Mouse (Mus musculus) kidney, embryonic 14.5 days (tissue): ENCODE results near the gene Cwc27. TPM values are rescaled to one million over a fixed set of nuclear protein-coding genes. Genes with fewer than 3 reads are reported as not detected.

ENCODE experiments used
- ATAC-seq: fragments of 200-750 bp; cut with Nextera tagmentation; 2 replicates; pipeline ENCODE4 v1.8.0; 2017; ENCODE audit warnings: moderate number of reproducible peaks, mild to moderate bottlenecking, moderate TSS enrichment, moderate library complexity; ENCODE audit not compliant: low FRiP score, low TSS enrichment
- H3K27ac ChIP-seq: fragments of 300-500 bp; sonication (generic); 2 replicates; pipeline ENCODE4 v1.5.1; 2014; ENCODE audit warnings: low read depth, mild to moderate bottlenecking, low read length, moderate library complexity, mixed read lengths
- H3K27me3 ChIP-seq: fragments of 300-500 bp; sonication (generic); 2 replicates; pipeline ENCODE4 v1.6.1; 2014; ENCODE audit warnings: mild to moderate bottlenecking, low read length; ENCODE audit not compliant: control insufficient read depth, insufficient read depth
- H3K36me3 ChIP-seq: fragments of 300-500 bp; sonication (generic); 2 replicates; pipeline ENCODE4 v1.6.1; 2014; ENCODE audit warnings: low read length, mixed read lengths; ENCODE audit not compliant: control insufficient read depth, insufficient read depth
- H3K4me1 ChIP-seq: fragments of 300-500 bp; sonication (generic); 2 replicates; pipeline ENCODE4 v1.6.1; 2014; ENCODE audit warnings: low read length, mixed read lengths; ENCODE audit not compliant: control insufficient read depth, insufficient read depth
- H3K4me2 ChIP-seq: fragments of 300-500 bp; sonication (generic); replicated peaks from 2 replicates; pipeline ENCODE4 v1.6.1; 2014; ENCODE audit warnings: low read depth, mild to moderate bottlenecking, low read length
- H3K4me3 ChIP-seq: fragments of 300-500 bp; sonication (generic); 2 replicates; pipeline ENCODE4 v1.5.1; 2014; ENCODE audit warnings: mild to moderate bottlenecking, low read length
- H3K9ac ChIP-seq: fragments of 300-500 bp; sonication (generic); 2 replicates; pipeline ENCODE4 v1.6.1; 2014; ENCODE audit warnings: low read depth, mild to moderate bottlenecking, low read length, moderate library complexity
- H3K9me3 ChIP-seq: fragments of 300-500 bp; sonication (generic); 2 replicates; pipeline ENCODE4 v1.6.1; 2016; ENCODE audit warnings: low read length; ENCODE audit not compliant: control insufficient read depth
- WGBS: fragments of 180-500 bp; shearing (Covaris S2); extraction: QIAGEN DNeasy Blood & Tissue Kit; methylation state at CpG from one replicate; pipeline ENCODE4 v1.1.7; 2014; 5-methylcytosine and 5-hydroxymethylcytosine counted together
- polyA plus RNA-seq: library from polyadenylated mRNA; unstranded; fragments of >200 nt; fragmentation: Nextera tagmentation; extraction: Ambion mirVana; gene quantifications from 2 replicates; pipeline ENCODE4 v1.2.1, GENCODE M21; 2014

The Cwc27 gene
- polyA plus RNA-seq, 1 experiment from 2014 or later, result 37.2 TPM

DNA sequence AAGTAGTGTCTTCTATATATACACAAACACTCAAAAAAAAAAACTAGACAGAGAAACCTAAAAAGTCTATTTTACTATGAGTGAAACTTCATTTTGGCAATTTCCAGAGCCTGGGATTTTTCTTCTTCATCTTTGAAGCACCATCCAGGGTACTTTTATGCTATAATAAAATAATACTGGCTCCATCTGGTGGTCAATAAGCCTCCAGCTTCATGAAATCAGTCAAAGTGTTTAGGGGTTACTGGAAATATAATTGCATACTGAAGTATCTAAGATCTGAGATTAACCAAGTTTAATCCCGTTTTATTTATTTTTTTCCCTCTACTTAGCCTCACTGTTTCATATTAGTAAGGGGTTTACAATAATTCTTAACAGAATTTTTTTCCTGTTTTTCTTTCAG, 135.7 kb downstream of the Cwc27 start:
- H3K9ac ChIP-seq, result no peak overlapping the region
- WGBS, result 73% methylated on average over 1 of the region's 1 CpGs

DNA sequence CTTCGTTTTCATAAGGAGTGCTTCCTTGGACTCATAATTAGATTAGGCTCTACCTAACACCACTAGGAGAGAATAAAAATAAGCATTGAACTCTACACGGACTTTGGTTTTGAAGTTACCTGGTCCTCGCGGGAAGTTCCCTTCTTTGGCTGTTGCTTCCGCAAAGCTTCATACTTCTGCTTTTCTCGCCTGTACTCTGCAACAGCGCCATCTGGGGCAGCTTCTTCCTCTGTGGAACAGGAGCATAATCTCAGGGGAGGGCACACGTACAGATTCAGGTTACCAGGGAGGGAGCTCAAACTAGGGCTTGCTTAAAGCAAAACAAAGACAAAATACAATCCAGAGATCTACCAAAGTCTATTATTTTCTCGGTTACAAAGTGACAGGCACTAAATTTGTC, 155.8 kb downstream of the Cwc27 start:
- ATAC-seq, result no peak
- no peak overlapping the region for H3K4me2 ChIP-seq
- H3K36me3 ChIP-seq, result 0 out of 2 replicates have a peak, but pooled peaks cover 6% of the 10 kb centered on the region
- no peaks in the 10 kb centered on the region for H3K9me3 ChIP-seq
- no peak overlapping the region for H3K27ac ChIP-seq
- no peak overlapping the region for H3K9ac ChIP-seq
- H3K4me3 ChIP-seq, result no peak overlapping the region
- 88% methylated on average over 9 of the region's 9 CpGs for WGBS
- no peaks in the 10 kb centered on the region for H3K27me3 ChIP-seq
- no peaks in the 10 kb centered on the region for H3K4me1 ChIP-seq

More for the DNA sequence above, 135.7 kb downstream of the Cwc27 start:
- Histone ChIP-seq H3K4me3 (no peak overlapping the region), H3K27me3 (no peaks in the 10 kb centered on the region), H3K36me3 (no peaks in the 10 kb centered on the region), H3K9me3 (peaks cover 2% of the 10 kb centered on the region; the same call in 1 of the 2 replicates), H3K27ac (no peak overlapping the region), H3K4me1 (peaks cover 10% of the 10 kb centered on the region), H3K4me2 (no peak overlapping the region)
- no peak for ATAC-seq

DNA sequence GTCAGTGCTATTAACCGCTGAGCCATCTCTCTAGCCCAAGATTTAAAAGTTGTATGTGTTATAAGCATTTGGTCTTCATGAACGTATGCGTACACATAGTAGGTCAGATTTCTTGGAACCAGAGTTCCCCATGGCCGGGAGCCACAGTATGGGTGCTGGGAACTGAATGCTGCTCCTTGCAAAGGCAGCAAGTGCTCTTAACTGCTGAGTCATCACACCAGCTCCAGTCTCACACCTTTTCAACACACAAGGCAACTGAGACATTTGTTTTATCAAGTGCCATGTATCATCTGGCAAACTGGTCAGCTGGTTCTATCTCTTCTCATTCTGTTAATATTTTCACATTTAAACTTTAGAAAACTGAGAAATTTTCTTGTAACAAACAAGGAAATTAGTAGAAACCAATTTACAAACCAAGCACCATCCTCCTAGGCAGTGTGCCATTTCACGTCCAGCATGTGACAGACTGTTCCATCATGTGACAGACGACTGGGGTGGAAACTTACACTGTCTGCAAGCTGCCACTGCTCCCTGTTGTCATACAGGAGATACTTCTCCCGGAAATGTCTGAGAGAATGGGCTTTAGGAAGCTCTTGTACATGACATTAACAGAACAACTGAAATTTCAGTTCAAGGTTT, 156.8 kb downstream of the Cwc27 start:
- no peak for ATAC-seq
- no peak overlapping the region for H3K9ac ChIP-seq
- H3K4me3 ChIP-seq, result no peak overlapping the region
- no peak overlapping the region for H3K27ac ChIP-seq
- peaks cover 2% of the 10 kb centered on the region; the same call in 1 of the 2 replicates for H3K4me1 ChIP-seq
- H3K4me2 ChIP-seq, result no peak overlapping the region
- WGBS, result 94% methylated on average over 7 of the region's 7 CpGs
- H3K36me3 ChIP-seq, result 0 out of 2 replicates have a peak, but pooled peaks cover 6% of the 10 kb centered on the region
- no peaks in the 10 kb centered on the region for H3K27me3 ChIP-seq
- no peaks in the 10 kb centered on the region for H3K9me3 ChIP-seq

DNA sequence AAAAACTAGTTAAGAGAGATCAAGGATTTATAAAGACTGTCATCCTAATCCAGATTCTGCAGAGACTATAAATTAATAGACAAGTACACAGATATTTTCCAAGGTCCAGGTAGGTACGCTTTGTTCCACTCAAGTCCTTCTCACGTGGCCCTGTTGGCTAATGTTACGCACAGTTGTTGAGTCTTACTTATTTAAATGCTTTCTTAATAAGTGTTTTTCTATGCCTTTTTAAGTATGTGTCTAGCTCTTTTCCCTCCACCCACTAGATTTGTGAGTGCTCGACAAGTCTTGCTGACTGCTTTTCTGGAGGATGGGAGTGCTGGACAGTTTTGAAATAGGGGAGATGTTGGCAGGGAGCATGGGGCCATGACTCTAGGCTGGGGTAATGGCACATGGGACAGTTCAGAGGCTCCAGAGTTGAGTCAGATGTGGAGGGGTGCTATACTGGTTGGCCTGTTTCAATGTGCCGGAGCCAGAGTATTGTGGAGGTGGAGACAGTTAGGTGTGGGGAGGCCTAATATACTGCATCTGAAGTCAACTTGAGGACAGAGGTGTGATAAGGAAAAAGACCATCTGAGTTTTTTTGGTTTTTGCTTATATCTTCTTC, 160.2 kb downstream of the Cwc27 start:
- Histone ChIP-seq H3K4me3 (no peak overlapping the region), H3K9me3 (no peaks in the 10 kb centered on the region), H3K36me3 (0 out of 2 replicates have a peak, but pooled peaks cover 6% of the 10 kb centered on the region), H3K27ac (no peak overlapping the region), H3K27me3 (no peaks in the 10 kb centered on the region), H3K9ac (no peak overlapping the region), H3K4me1 (peaks cover 3% of the 10 kb centered on the region; the same call in 1 of the 2 replicates), H3K4me2 (no peak overlapping the region)
- WGBS, result 75% methylated on average over 5 of the region's 5 CpGs
- peak; percentile 52; the same call in 1 of the 2 replicates for ATAC-seq

DNA sequence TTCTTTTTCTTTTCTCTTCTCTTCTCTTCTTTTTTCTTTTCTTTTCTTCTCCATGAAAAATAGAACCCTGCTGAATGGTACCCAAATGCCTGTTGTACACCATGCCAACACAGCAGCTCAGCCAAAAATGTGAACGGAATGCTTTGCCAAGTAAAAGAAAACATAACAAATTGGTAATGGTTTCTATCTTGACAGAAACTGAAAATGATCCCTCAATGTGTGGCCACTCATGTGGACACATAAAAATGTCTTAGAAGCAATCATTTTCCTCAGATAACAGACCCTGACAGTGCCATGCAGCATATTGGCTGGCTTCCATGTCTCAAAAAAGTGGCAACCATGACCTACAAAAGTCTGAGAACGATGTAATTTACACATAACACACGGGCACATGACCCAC, 161.8 kb downstream of the Cwc27 start:
- H3K9ac ChIP-seq, result no peak overlapping the region
- no peak for ATAC-seq
- peaks cover 3% of the 10 kb centered on the region; the same call in 1 of the 2 replicates for H3K36me3 ChIP-seq
- no peaks in the 10 kb centered on the region for H3K9me3 ChIP-seq
- no peak overlapping the region for H3K27ac ChIP-seq
- H3K27me3 ChIP-seq, result no peaks in the 10 kb centered on the region
- whole genome bisulfite sequencing, result 54% methylated on average over 3 of the region's 3 CpGs
- peaks cover 3% of the 10 kb centered on the region; the same call in 1 of the 2 replicates for H3K4me1 ChIP-seq
- H3K4me2 ChIP-seq, result no peak overlapping the region
- H3K4me3 ChIP-seq, result no peak overlapping the region

DNA sequence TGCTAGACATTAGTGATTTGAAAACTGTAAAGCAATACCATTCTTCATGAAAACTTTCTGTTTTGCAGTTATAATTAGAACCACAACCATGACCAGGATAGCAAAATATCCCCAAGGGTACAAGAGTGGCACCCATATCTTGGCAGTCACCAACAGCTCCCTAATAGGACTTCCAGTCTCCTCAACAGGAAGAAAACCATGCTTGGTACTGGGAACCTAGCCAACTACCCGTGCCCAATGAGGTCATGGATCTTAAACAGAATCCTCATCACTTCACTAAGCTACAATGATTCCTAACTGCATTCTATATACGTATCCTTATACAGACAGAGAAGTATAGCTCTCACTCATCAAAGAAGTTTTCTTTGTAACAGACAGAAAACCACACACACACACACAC, 165.2 kb downstream of the Cwc27 start:
- H3K27ac ChIP-seq, result no peak overlapping the region
- no peak overlapping the region for H3K9ac ChIP-seq
- H3K9me3 ChIP-seq, result no peaks in the 10 kb centered on the region
- peaks cover 3% of the 10 kb centered on the region; the same call in 1 of the 2 replicates for H3K4me1 ChIP-seq
- H3K36me3 ChIP-seq, result no peaks in the 10 kb centered on the region; the same call in 1 of the 2 replicates
- ATAC-seq, result no peak
- no peak overlapping the region for H3K4me2 ChIP-seq
- WGBS, result 91% methylated on average over 2 of the region's 2 CpGs
- no peak overlapping the region for H3K4me3 ChIP-seq
- no peaks in the 10 kb centered on the region for H3K27me3 ChIP-seq

DNA sequence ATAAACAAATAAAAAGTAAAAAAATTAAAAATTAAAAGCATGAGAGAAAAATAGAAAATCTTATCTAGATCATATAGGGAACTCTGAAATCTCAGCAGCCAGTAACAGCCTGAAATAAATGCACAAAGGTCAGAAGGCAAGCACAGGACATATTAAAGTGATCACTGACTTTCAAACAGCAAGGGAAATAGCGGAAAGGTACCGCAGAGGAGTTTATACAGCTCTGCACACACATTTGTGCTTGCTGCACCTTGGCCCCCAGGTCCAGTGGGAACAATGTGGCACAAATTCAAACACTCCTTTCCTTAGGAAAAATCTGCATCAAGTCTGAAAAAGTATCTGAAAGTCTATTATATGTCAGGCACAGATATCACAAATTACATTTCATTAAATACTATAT, 166.3 kb downstream of the Cwc27 start:
- WGBS, result 67% methylated on average over 2 of the region's 2 CpGs

DNA sequence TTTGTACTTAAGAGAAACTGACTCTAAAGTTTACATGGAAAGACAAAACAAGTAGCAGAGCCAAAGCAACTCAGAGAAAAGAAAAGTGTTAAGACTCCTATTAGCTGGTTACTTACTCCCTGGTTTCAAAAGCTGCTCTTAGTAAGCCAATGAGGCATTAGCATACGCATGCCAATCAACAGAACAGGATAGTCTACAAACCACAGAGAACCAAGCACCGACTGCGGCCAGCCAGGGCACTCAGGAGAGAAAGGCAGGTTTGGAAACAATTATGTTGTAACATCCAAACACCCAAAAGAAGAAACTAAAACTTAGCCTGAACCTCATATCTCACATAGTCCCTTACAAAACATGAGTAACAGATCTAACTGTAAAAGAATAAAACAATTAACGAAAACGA, 166.8 kb downstream of the Cwc27 start:
- H3K4me2 ChIP-seq, result no peak overlapping the region
- H3K36me3 ChIP-seq, result no peaks in the 10 kb centered on the region; the same call in 1 of the 2 replicates
- H3K27me3 ChIP-seq, result no peaks in the 10 kb centered on the region
- WGBS, result 71% methylated on average over 5 of the region's 5 CpGs
- no peak overlapping the region for H3K4me3 ChIP-seq
- H3K4me1 ChIP-seq, result peaks cover under 1% of the 10 kb centered on the region; the same call in 1 of the 2 replicates
- H3K9me3 ChIP-seq, result no peaks in the 10 kb centered on the region
- no peak overlapping the region for H3K27ac ChIP-seq
- H3K9ac ChIP-seq, result no peak overlapping the region
- ATAC-seq, result no peak

More for the DNA sequence above, 166.3 kb downstream of the Cwc27 start:
- Histone ChIP-seq H3K36me3 (no peaks in the 10 kb centered on the region; the same call in 1 of the 2 replicates), H3K9ac (no peak overlapping the region), H3K4me2 (no peak overlapping the region), H3K27me3 (no peaks in the 10 kb centered on the region), H3K4me3 (no peak overlapping the region), H3K4me1 (peaks cover 3% of the 10 kb centered on the region; the same call in 1 of the 2 replicates), H3K9me3 (no peaks in the 10 kb centered on the region), H3K27ac (no peak overlapping the region)
- ATAC-seq, result no peak

DNA sequence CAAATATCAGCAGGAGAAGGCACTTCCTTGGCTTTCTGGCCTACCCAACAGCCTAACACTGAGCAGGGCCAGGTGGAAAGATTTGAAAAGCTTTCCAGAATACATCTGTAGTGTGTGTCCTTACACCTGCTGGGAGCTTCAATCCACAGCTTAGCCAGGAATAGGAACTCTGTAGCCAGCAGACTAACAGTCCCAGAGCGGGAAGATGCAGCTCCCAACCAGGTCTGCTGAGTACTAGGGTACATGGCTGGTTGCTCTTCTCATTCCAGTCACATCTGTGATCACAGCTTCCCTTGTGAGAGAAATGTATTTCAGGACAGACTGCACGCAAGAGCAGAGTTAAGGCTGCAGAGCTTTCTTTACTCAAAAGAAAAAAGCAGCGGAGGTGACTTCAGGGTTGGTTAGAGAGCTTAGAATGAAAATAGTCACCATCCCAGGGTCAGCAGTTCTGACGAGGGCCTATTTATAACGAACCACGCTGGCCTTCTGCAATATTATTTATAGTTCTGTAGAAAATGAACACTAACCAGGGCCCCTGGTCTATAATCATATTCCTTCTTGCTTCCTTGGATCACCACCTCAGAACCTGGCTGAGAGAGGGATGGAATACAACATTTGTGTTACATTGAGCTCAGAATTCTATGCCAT, 171.0 kb downstream of the Cwc27 start:
- Histone ChIP-seq H3K36me3 (no peaks in the 10 kb centered on the region), H3K4me2 (no peak overlapping the region), H3K27me3 (no peaks in the 10 kb centered on the region), H3K27ac (no peak overlapping the region), H3K4me3 (no peak overlapping the region), H3K9me3 (no peaks in the 10 kb centered on the region), H3K9ac (no peak overlapping the region), H3K4me1 (no peaks in the 10 kb centered on the region)
- no peak for ATAC-seq
- 79% methylated on average over 6 of the region's 6 CpGs for WGBS
